Mouse (Mus musculus) kidney, postnatal 0 days (tissue): ENCODE results near the gene Slc12a6. TPM values are rescaled to one million over a fixed set of nuclear protein-coding genes. Genes with fewer than 3 reads are reported as not detected.
"Not testable (repeated sequence)": the region's sequence is repeated elsewhere in the genome, so short reads cannot be mapped to it uniquely, and the experiment has no call there.

Source experiments
- ATAC-seq: fragments of 200-750 bp; cut with Nextera tagmentation; replicated peaks from 2 replicates; pipeline ENCODE4 v1.8.0; 2017; ENCODE audit warnings: low read depth, moderate number of reproducible peaks, moderate TSS enrichment, moderate library complexity; ENCODE audit not compliant: low FRiP score
- DNase-seq: peaks from one replicate; pipeline ENCODE4 v3.0.0-alpha.2; 2016; ENCODE audit warnings: low spot score
- H3K27ac ChIP-seq: fragments of 300-500 bp; sonication (generic); 2 replicates; pipeline ENCODE4 v1.5.1; 2014; ENCODE audit warnings: mild to moderate bottlenecking
- H3K27me3 ChIP-seq: fragments of 300-500 bp; sonication (generic); 2 replicates; pipeline ENCODE4 v1.6.1; 2014; ENCODE audit warnings: low read length, mixed read lengths; ENCODE audit not compliant: insufficient read depth
- H3K36me3 ChIP-seq: fragments of 300-500 bp; sonication (generic); 2 replicates; pipeline ENCODE4 v1.6.1; 2014; ENCODE audit warnings: low read length, mixed read lengths; ENCODE audit not compliant: insufficient read depth
- H3K4me1 ChIP-seq: fragments of 300-500 bp; sonication (generic); replicated peaks from 2 replicates; pipeline ENCODE4 v1.6.1; 2014; ENCODE audit warnings: antibody characterized with exemption, low read length, mixed read lengths; ENCODE audit not compliant: insufficient read depth
- H3K4me2 ChIP-seq: fragments of 300-500 bp; sonication (generic); 2 replicates; pipeline ENCODE4 v1.6.1; 2014; ENCODE audit warnings: mild to moderate bottlenecking, low read length, moderate library complexity, mixed read lengths
- H3K4me3 ChIP-seq: fragments of 300-500 bp; sonication (generic); replicated peaks from 2 replicates; pipeline ENCODE4 v1.5.1; 2014; ENCODE audit warnings: low read depth, low read length
- H3K9ac ChIP-seq: fragments of 300-500 bp; sonication (generic); 2 replicates; pipeline ENCODE4 v1.6.1; 2014; ENCODE audit warnings: low read depth, low read length
- H3K9me3 ChIP-seq: fragments of 300-500 bp; sonication (generic); replicated peaks from 2 replicates; pipeline ENCODE4 v1.6.1; 2016; ENCODE audit warnings: low read length, inconsistent platforms, mixed read lengths
- CTCF ChIP-seq: IDR thresholded peaks from 2 replicates; pipeline ENCODE4 v1.5.1; 2016; ENCODE audit warnings: antibody characterized with exemption, low read depth, mild to moderate bottlenecking, moderate library complexity
- WGBS: fragments of 180-500 bp; shearing (Covaris S2); extraction: QIAGEN DNeasy Blood & Tissue Kit; methylation state at CpG from one replicate; pipeline ENCODE4 v1.1.7; 2014; 5-methylcytosine and 5-hydroxymethylcytosine counted together
- polyA plus RNA-seq: library from polyadenylated mRNA; unstranded; fragments of >200 nt; fragmentation: Nextera tagmentation; extraction: Ambion mirVana; gene quantifications from 2 replicates; pipeline ENCODE4 v1.2.1, GENCODE M21; 2015

Gene Slc12a6
- polyA plus RNA-seq, 1 experiment from 2014 or later, result 7.8 TPM

- peak overlapping the region; percentile 47 for H3K4me3 ChIP-seq
- no peaks in the 10 kb centered on the region for H3K9me3 ChIP-seq
- no peaks in the 10 kb centered on the region for H3K36me3 ChIP-seq
- H3K27me3 ChIP-seq, result no peaks in the 10 kb centered on the region
- TF ChIP-seq CTCF, result no peak
- DNase-seq (peak; percentile 90), ATAC-seq (peak; percentile 95)
- H3K4me1 ChIP-seq, result no peaks in the 10 kb centered on the region
- H3K4me2 ChIP-seq, result peak overlapping the region; percentile 90
- peak overlapping the region; percentile 67 for H3K9ac ChIP-seq
- WGBS, result 0% methylated on average over 21 of the region's 21 CpGs
- H3K27ac ChIP-seq, result no peak overlapping the region
Measured at GRCm38 (mm10) chr2:112284363-112285030, 18.9 kb downstream of the Slc12a6 start.

GRCm38 (mm10) chr2:112285031-112285390 is 19.4 kb downstream of the Slc12a6 start:
- peak overlapping the region; percentile 67 for H3K9ac ChIP-seq
- WGBS, result 49% methylated on average over 6 of the region's 6 CpGs

DNA sequence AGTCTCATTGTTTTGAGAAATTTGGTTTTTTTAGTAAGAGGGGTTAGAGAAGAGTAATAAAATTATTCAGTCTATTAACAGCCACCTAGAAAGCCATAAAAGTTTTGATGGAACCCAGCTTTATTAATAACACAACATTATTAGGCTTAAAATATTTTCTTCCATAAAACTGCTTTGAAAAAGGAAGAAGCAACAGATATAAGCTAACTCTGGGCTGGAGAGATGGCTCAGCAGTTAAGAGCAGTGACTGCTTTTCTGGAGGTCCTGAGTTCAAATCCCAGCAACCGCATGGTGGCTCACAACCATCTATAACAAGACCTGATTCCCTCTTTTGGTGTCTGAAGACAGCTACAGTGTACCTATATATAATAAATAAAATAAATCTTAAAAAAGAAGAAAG is 20.4 kb downstream of the Slc12a6 start:
- ATAC-seq, H3K9ac ChIP-seq, H3K9me3 ChIP-seq, DNase-seq, H3K4me2 ChIP-seq, H3K27me3 ChIP-seq, H3K27ac ChIP-seq, H3K4me1 ChIP-seq, H3K36me3 ChIP-seq, H3K4me3 ChIP-seq: not testable (repeated sequence)
- 88% methylated on average over 1 of the region's 1 CpGs for WGBS

More at GRCm38 (mm10) chr2:112285031-112285390, 19.4 kb downstream of the Slc12a6 start:
- no peaks in the 10 kb centered on the region for H3K9me3 ChIP-seq
- H3K27me3 ChIP-seq, result no peaks in the 10 kb centered on the region
- H3K27ac ChIP-seq, result no peak overlapping the region
- no peak for TF ChIP-seq CTCF
- H3K36me3 ChIP-seq, result no peaks in the 10 kb centered on the region
- DNase-seq, result no peak
- H3K4me3 ChIP-seq, result peak overlapping the region; percentile 47
- H3K4me1 ChIP-seq, result no peaks in the 10 kb centered on the region
- peak overlapping the region; percentile 90 for H3K4me2 ChIP-seq
- no peak for ATAC-seq

DNA sequence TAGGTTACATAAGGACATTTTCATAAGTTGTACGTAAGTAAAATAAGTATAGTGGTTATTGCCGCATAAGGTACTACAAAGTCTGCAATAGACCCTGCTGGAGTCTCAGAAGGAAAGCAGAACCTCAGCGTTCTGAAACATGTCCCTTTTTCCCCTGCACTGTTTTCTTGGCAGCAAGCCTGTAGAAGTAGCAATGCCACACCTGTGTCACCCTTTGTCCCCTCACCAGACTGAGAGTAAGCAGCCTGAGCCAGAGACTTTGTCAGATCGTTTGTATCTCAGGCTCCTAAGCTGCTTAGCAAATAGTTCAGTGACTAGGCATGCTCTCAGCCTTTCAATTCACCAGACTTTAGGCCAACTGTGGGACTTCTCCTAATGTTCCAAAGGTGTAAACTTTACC is 21.4 kb downstream of the Slc12a6 start:
- H3K4me2 ChIP-seq, result no peak overlapping the region
- no peaks in the 10 kb centered on the region for H3K36me3 ChIP-seq
- 66% methylated on average over 4 of the region's 4 CpGs for WGBS
- no peaks in the 10 kb centered on the region for H3K27me3 ChIP-seq
- no peak overlapping the region for H3K27ac ChIP-seq
- ATAC-seq, result no peak
- H3K4me1 ChIP-seq, result no peaks in the 10 kb centered on the region
- DNase-seq, result no peak
- H3K9me3 ChIP-seq, result no peaks in the 10 kb centered on the region
- no peak overlapping the region for H3K4me3 ChIP-seq
- no peak for TF ChIP-seq CTCF
- H3K9ac ChIP-seq, result no peak overlapping the region

DNA sequence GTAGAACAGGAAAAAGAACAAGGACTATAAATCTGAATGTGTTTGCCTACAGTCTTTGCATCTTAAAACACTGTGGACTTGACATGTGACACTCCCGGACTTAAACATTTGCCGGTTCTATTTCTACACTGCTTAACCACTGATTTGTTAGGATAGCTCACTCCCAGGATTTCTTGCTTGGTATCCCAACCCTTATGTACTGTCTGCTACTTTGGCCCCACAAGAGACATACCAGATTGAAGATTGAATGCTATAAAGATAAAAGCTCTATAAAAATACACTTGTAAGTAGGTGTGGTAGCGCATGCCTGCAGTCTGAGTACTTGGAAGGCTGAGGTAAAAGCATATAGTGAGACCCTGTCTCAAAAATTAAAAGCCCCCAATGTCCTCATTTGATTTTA is 23.9 kb downstream of the Slc12a6 start:
- Histone ChIP-seq H3K27me3 (no peaks in the 10 kb centered on the region), H3K4me1 (no peaks in the 10 kb centered on the region), H3K36me3 (no peaks in the 10 kb centered on the region), H3K27ac (no peak overlapping the region), H3K4me3 (no peak overlapping the region), H3K9me3 (no peaks in the 10 kb centered on the region), H3K4me2 (no peak overlapping the region), H3K9ac (no peak overlapping the region)
- 82% methylated on average over 3 of the region's 3 CpGs for WGBS
- no peak for ATAC-seq
- DNase-seq, result no peak
- no peak for TF ChIP-seq CTCF

DNA sequence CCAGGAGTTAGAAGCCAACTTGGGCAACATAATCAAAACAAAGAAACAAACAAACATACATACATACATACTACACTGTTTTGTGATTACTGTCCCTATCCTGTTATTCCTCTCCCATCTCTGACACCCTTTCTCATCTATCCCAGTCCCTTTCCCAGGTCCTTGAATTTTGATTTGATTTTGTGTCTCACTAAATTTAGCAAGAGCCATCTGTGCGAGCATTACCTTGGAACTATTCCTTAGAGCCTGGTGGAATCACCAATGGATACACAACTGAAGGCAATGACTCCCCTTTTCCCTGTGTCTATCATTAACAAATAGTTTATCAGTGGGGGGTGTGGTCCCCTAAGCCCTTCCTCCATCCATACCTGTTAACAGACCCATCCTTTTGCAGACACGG is 27.2 kb downstream of the Slc12a6 start:
- no peaks in the 10 kb centered on the region for H3K27me3 ChIP-seq
- no peak overlapping the region for H3K4me3 ChIP-seq
- TF ChIP-seq CTCF, result no peak
- 88% methylated on average over 2 of the region's 2 CpGs for WGBS
- no peaks in the 10 kb centered on the region for H3K36me3 ChIP-seq
- DNase-seq, result no peak
- H3K9me3 ChIP-seq, result no peaks in the 10 kb centered on the region
- no peak overlapping the region for H3K27ac ChIP-seq
- H3K9ac ChIP-seq, result no peak overlapping the region
- no peak overlapping the region for H3K4me2 ChIP-seq
- H3K4me1 ChIP-seq, result no peaks in the 10 kb centered on the region
- ATAC-seq, result no peak

DNA sequence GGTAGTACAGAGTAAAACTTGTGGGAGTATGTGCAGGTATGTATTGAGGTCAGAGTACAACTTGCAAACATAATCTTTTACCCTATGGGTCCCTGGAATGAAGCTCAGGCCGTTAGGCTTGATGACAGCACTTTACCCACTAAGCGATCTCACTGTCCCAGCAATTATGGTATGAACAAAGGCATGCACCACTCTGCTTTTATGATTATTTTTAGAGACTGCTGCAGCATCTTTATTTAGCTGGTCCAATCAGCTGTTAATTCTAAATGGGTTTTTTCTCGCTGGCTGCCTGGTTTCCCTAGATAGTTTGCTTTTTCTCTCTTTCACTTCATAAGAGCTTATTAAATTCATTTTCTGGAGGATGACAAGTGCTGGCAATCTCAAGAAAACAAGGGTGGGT is 30.6 kb downstream of the Slc12a6 start:
- ATAC-seq (no peak), DNase-seq (no peak)
- H3K4me1 ChIP-seq, result no peaks in the 10 kb centered on the region
- H3K27me3 ChIP-seq, result no peaks in the 10 kb centered on the region
- 81% methylated on average over 3 of the region's 3 CpGs for WGBS
- H3K36me3 ChIP-seq, result no peaks in the 10 kb centered on the region
- TF ChIP-seq CTCF, result no peak
- H3K4me3 ChIP-seq, result no peak overlapping the region
- H3K4me2 ChIP-seq, result no peak overlapping the region
- H3K27ac ChIP-seq, result no peak overlapping the region
- H3K9ac ChIP-seq, result no peak overlapping the region
- H3K9me3 ChIP-seq, result no peaks in the 10 kb centered on the region
